Mouse (Mus musculus): ENCODE measurements around the gene Tmem263. TPM values are rescaled to one million over a fixed set of nuclear protein-coding genes. Genes with fewer than 3 reads are reported as not detected.

Gene Tmem263
- polyA plus RNA-seq, 3 experiments from 2014 or later, result 35.6 to 49.7 (median 40.2) TPM

Other genes with a start within 250 kb of the Tmem263 start
- 1 to 10 TPM; 5.4 to 9.2 (median 7.6) TPM for gene Ric8b, start 185.0 kb upstream of the Tmem263 start, polyA plus RNA-seq (2017; shearing (Covaris generic))
- under 1 TPM; 0.50 to 0.62 (median 0.59) TPM for gene Fhl4, start 132 bp upstream of the Tmem263 start, polyA plus RNA-seq (2017; shearing (Covaris generic))
- 10 to 100 TPM; 16.1 to 25.0 (median 19.9) TPM for gene Mterf2, start 25.4 kb downstream of the Tmem263 start, polyA plus RNA-seq (2017; shearing (Covaris generic))
- 1 to 10 TPM; 4.1 to 7.8 (median 5.3) TPM for gene Cry1, start 82.4 kb downstream of the Tmem263 start, polyA plus RNA-seq (2017; shearing (Covaris generic))

Data from inflammation-experienced regulatory T-cells, adult 6 months (primary cell).